9 mouse cellular contexts compared by ENCODE assay signal in genomic region chr7:46838891-46839302, GRCm38 (mm10). TPM values are rescaled to one million over a fixed set of nuclear protein-coding genes. Genes with fewer than 3 reads are reported as not detected.
A peak's percentile ranks its signal among the peaks of the same experiment; 100 is the strongest.
DNase-seq lines count a peak whose midpoint lies in the region; ATAC-seq and TF ChIP-seq lines count a peak whose summit lies in the region.
"Had no signal": no experiment of that assay in that cellular context is flagged by ENCODE, and none has a peak within 500 bp of the region (broad histone marks: within the 10 kb centered on the region; RNA-seq: fewer than 3 reads in every experiment).

No protein-coding gene starts in this region.

- no peaks in the 10 kb centered on the region for H3K36me3 ChIP-seq in ES-Bruce4 (ENCODE audit: control insufficient read depth, insufficient read depth, low read length, poor library complexity, severe bottlenecking)
- no peaks in the 10 kb centered on the region for H3K36me3 ChIP-seq in forebrain, embryonic 16.5 days (ENCODE audit: control insufficient read depth, insufficient read depth)
- no peaks in the 10 kb centered on the region for H3K36me3 ChIP-seq in liver, postnatal 0 days (replicated peaks; ENCODE audit: insufficient read depth, low read length)

- 5% methylated on average over 8 of the region's 8 CpGs for WGBS in forebrain, embryonic 16.5 days
- 6% methylated on average over 8 of the region's 8 CpGs for WGBS in liver, postnatal 0 days (ENCODE audit: insufficient replicate concordance)

- H3K9me3 ChIP-seq in ES-Bruce4 (replicated peaks; ENCODE audit: control insufficient read depth, insufficient read depth, low read length, poor library complexity, severe bottlenecking) = no peaks in the 10 kb centered on the region
- no peaks in the 10 kb centered on the region for H3K9me3 ChIP-seq in forebrain, embryonic 16.5 days (ENCODE audit: control insufficient read depth, low read length)
- H3K9me3 ChIP-seq in liver, postnatal 0 days (ENCODE audit: low read length) = no peaks in the 10 kb centered on the region

- no peak for TF ChIP-seq POLR2A in ES-Bruce4 (IDR thresholded peaks at IDR 0.05; ENCODE audit: insufficient read depth, low read length)

- no peaks in the 10 kb centered on the region for H3K27me3 ChIP-seq in ES-Bruce4 (ENCODE audit: control insufficient read depth, insufficient read depth, low read length, poor library complexity, severe bottlenecking)
- no peaks in the 10 kb centered on the region; the same call in 1 of the 2 replicates for H3K27me3 ChIP-seq in forebrain, embryonic 16.5 days (replicated peaks; ENCODE audit: control insufficient read depth, insufficient read depth, low read length)
- H3K27me3 ChIP-seq in liver, postnatal 0 days (ENCODE audit: insufficient read depth, low read length) = no peaks in the 10 kb centered on the region

- peak; percentile 24; the same call in 1 of the 2 replicates for TF ChIP-seq EP300 in ES-Bruce4 (IDR thresholded peaks at IDR 0.05; ENCODE audit: insufficient read depth, low read depth, low read length)
- TF ChIP-seq EP300 in liver, postnatal 0 days (IDR thresholded peaks at IDR 0.05; ENCODE audit: low read depth) = no peak

- no peak overlapping the region for H3K9ac ChIP-seq in ES-Bruce4 (ENCODE audit: low read depth, poor library complexity, severe bottlenecking)
- H3K9ac ChIP-seq in forebrain, embryonic 16.5 days (replicated peaks; ENCODE audit: low read depth, low read length) = peak overlapping the region; percentile 41
- peak overlapping the region; percentile 37; the same call in 1 of the 2 replicates for H3K9ac ChIP-seq in liver, postnatal 0 days (replicated peaks)

- peaks cover 16% of the 10 kb centered on the region for H3K4me1 ChIP-seq in ES-Bruce4 (ENCODE audit: control insufficient read depth, insufficient read depth, low read length)
- peaks cover 24% of the 10 kb centered on the region for H3K4me1 ChIP-seq in forebrain, embryonic 16.5 days (replicated peaks; ENCODE audit: control insufficient read depth, insufficient read depth, low read length)
- peaks cover 55% of the 10 kb centered on the region for H3K4me1 ChIP-seq in liver, postnatal 0 days (ENCODE audit: insufficient read depth)

- peak overlapping the region; percentile 42 for H3K4me2 ChIP-seq in forebrain, embryonic 16.5 days (ENCODE audit: low read length)
- H3K4me2 ChIP-seq in liver, postnatal 0 days (ENCODE audit: low read depth, low read length) = peak overlapping the region; percentile 63

- peak; percentile 84 for DNase-seq in brain, embryonic 18.5 days (ENCODE audit: low read depth, low spot score)
- DNase-seq in heart, postnatal 25 days (ENCODE audit: low spot score) = peak; percentile 67
- peak; percentile 83 to 89 for DNase-seq in layer of hippocampus, adult 18-20 months (ENCODE audit: low spot score in 2 of 2)
- peak; percentile 44 for DNase-seq in liver, postnatal 0 days
- DNase-seq in urinary bladder, adult 2 months (ENCODE audit: low spot score) = peak; percentile 68

- H3K4me3 ChIP-seq in ES-Bruce4 (ENCODE audit: low read depth, low read length) = no peak overlapping the region
- no peak overlapping the region for H3K4me3 ChIP-seq in forebrain, embryonic 16.5 days (replicated peaks; ENCODE audit: low read length)
- H3K4me3 ChIP-seq in liver, postnatal 0 days (ENCODE audit: low read depth, low read length) = no peak overlapping the region; the same call in 1 of the 2 replicates

- H3K27ac ChIP-seq in ES-Bruce4 (ENCODE audit: insufficient read depth, low read length) = peak overlapping the region; percentile 90
- H3K27ac ChIP-seq in forebrain, embryonic 16.5 days (ENCODE audit: low read length) = peak overlapping the region; percentile 82
- peak overlapping the region; percentile 99 for H3K27ac ChIP-seq in liver, postnatal 0 days (ENCODE audit: low read depth)

- ATAC-seq in forebrain, embryonic 16.5 days = peak; percentile 92
- peak; percentile 17 for ATAC-seq in liver, postnatal 0 days
- peak; percentile 51 for ATAC-seq in neutrophil, adult 5-6 weeks (ENCODE audit: extremely low read depth, insufficient number of reproducible peaks, low FRiP score, poor library complexity, severe bottlenecking)

- intact Hi-C loops in heart, postnatal 25 days (cut with DNase I) = no loop called here

- no peak for TF ChIP-seq CTCF in ES-Bruce4 (IDR thresholded peaks at IDR 0.05; ENCODE audit: low read depth, low read length)
- no peak for TF ChIP-seq CTCF in liver, postnatal 0 days (IDR thresholded peaks at IDR 0.05; ENCODE audit: low read depth)

RNA-seq across cellular contexts. Expression of gene Ldha, which starts 2.4 kb away (rescaled TPM):
- polyA plus RNA-seq in ES-Bruce4 (2011; ENCODE audit: insufficient read depth, insufficient read length, low read depth, missing spikeins) = 626 and 671 TPM in 2 replicates
- 782 and 824 TPM in 2 replicates for polyA plus RNA-seq in forebrain, embryonic 16.5 days (2015; fragmentation: Nextera tagmentation; extraction: Ambion mirVana)
- total RNA-seq in heart, postnatal 25 days (2021) = 100 to 1,000 TPM; 799 to 856 TPM
- 100 to 1,000 TPM; 296 to 308 TPM for total RNA-seq in layer of hippocampus, adult 18-20 months (2021)
- polyA plus RNA-seq in liver, postnatal 0 days (2015; fragmentation: Nextera tagmentation; extraction: Ambion mirVana) = 1,729 and 1,988 TPM in 2 replicates
- total RNA-seq in neutrophil, adult 5-6 weeks (2017) = 195 and 216 TPM in 2 replicates
- polyA plus RNA-seq in urinary bladder, adult 2 months (2012; rRNA removed) = 354 and 368 TPM in 2 replicates

RNA-seq across cellular contexts. Expression of gene Ldhc, which starts 22.1 kb away (rescaled TPM):
- polyA plus RNA-seq in ES-Bruce4 (2011; ENCODE audit: insufficient read depth, insufficient read length, low read depth, missing spikeins) = 0.57 and 1.3 TPM in 2 replicates
- 0.20 TPM in 1 of 2 replicates, not detected in the other for polyA plus RNA-seq in forebrain, embryonic 16.5 days (2015; fragmentation: Nextera tagmentation; extraction: Ambion mirVana)
- total RNA-seq in heart, postnatal 25 days (2021) = not detected
- not detected for total RNA-seq in layer of hippocampus, adult 18-20 months (2021)
- 0.07 and 0.23 TPM in 2 replicates for polyA plus RNA-seq in liver, postnatal 0 days (2015; fragmentation: Nextera tagmentation; extraction: Ambion mirVana)
- 2.0 TPM in 1 of 2 replicates, not detected in the other for total RNA-seq in neutrophil, adult 5-6 weeks (2017)
- not detected in 2 replicates for polyA plus RNA-seq in urinary bladder, adult 2 months (2012; rRNA removed)
- polyA plus RNA-seq: large intestine, adult 2 months had no signal

RNA-seq across cellular contexts. Expression of gene Gtf2h1, which starts 43.0 kb away (rescaled TPM):
- polyA plus RNA-seq in ES-Bruce4 (2011; ENCODE audit: insufficient read depth, insufficient read length, low read depth, missing spikeins) = 68.4 and 81.9 TPM in 2 replicates
- polyA plus RNA-seq in forebrain, embryonic 16.5 days (2015; fragmentation: Nextera tagmentation; extraction: Ambion mirVana) = 52.3 and 56.7 TPM in 2 replicates
- total RNA-seq in heart, postnatal 25 days (2021) = 10 to 100 TPM; 15.7 to 16.9 TPM
- 10 to 100 TPM; 39.7 to 41.8 TPM for total RNA-seq in layer of hippocampus, adult 18-20 months (2021)
- 18.8 TPM in 2 replicates for polyA plus RNA-seq in liver, postnatal 0 days (2015; fragmentation: Nextera tagmentation; extraction: Ambion mirVana)
- total RNA-seq in neutrophil, adult 5-6 weeks (2017) = 46.4 and 57.8 TPM in 2 replicates
- 27.8 and 30.3 TPM in 2 replicates for polyA plus RNA-seq in urinary bladder, adult 2 months (2012; rRNA removed)

RNA-seq across cellular contexts. Expression of gene Hps5, which starts 43.0 kb away (rescaled TPM):
- 14.8 and 20.3 TPM in 2 replicates for polyA plus RNA-seq in ES-Bruce4 (2011; ENCODE audit: insufficient read depth, insufficient read length, low read depth, missing spikeins)
- 16.9 and 17.7 TPM in 2 replicates for polyA plus RNA-seq in forebrain, embryonic 16.5 days (2015; fragmentation: Nextera tagmentation; extraction: Ambion mirVana)
- total RNA-seq in heart, postnatal 25 days (2021) = 10 to 100 TPM in 1 of 2 experiments, 1 to 10 TPM in 1; 8.6 to 10.5 TPM
- 10 to 100 TPM; 14.4 to 15.1 TPM for total RNA-seq in layer of hippocampus, adult 18-20 months (2021)
- polyA plus RNA-seq in liver, postnatal 0 days (2015; fragmentation: Nextera tagmentation; extraction: Ambion mirVana) = 3.3 and 3.6 TPM in 2 replicates
- 48.5 and 56.5 TPM in 2 replicates for total RNA-seq in neutrophil, adult 5-6 weeks (2017)
- polyA plus RNA-seq in urinary bladder, adult 2 months (2012; rRNA removed) = 22.3 and 23.1 TPM in 2 replicates

Comparison
In these comparisons a context has a peak if more than half of its experiments do, and no peak if none do; other contexts are left out.
1. ATAC-seq: peak in every context shown above with its lines; median percentile 92 in forebrain, embryonic 16.5 days; 51 in neutrophil, adult 5-6 weeks; 17 in liver, postnatal 0 days.